Mouse (Mus musculus) limb, embryonic 14.5 days (tissue): ENCODE measurements at regions not wholly inside any gene's neighbourhood (a gene's known extent, or its start where the extent isn't known, plus 50 kb on each side); places are given as distances from the start of the nearest gene placed in this dataset.

ENCODE experiments used
- ATAC-seq: fragments of 200-750 bp; cut with Nextera tagmentation; 2 replicates; pipeline ENCODE4 v1.8.0; 2017; ENCODE audit warnings: low read depth, moderate number of reproducible peaks, moderate TSS enrichment; ENCODE audit not compliant: low FRiP score
- DNase-seq: peaks from one replicate; pipeline ENCODE4 v3.0.0-alpha.2; 2015; ENCODE audit warnings: low spot score
- H3K27ac ChIP-seq: fragments of 300-500 bp; sonication (generic); replicated peaks from 2 replicates; pipeline ENCODE4 v1.5.1; 2014; ENCODE audit warnings: low read depth, mild to moderate bottlenecking, low read length, moderate library complexity, mixed read lengths
- H3K27me3 ChIP-seq: fragments of 300-500 bp; sonication (generic); 2 replicates; pipeline ENCODE4 v1.6.1; 2014; ENCODE audit warnings: low read length, mixed read lengths; ENCODE audit not compliant: control insufficient read depth, insufficient read depth
- H3K36me3 ChIP-seq: fragments of 300-500 bp; sonication (generic); 2 replicates; pipeline ENCODE4 v1.6.1; 2014; ENCODE audit warnings: mild to moderate bottlenecking, low read length, moderate library complexity, mixed read lengths; ENCODE audit not compliant: control insufficient read depth, insufficient read depth
- H3K4me1 ChIP-seq: fragments of 300-500 bp; sonication (generic); 2 replicates; pipeline ENCODE4 v1.6.1; 2014; ENCODE audit warnings: antibody characterized with exemption, low read length, mixed read lengths; ENCODE audit not compliant: control insufficient read depth, insufficient read depth
- H3K4me2 ChIP-seq: fragments of 300-500 bp; sonication (generic); replicated peaks from 2 replicates; pipeline ENCODE4 v1.6.1; 2014; ENCODE audit warnings: low read depth, mild to moderate bottlenecking, low read length, moderate library complexity; ENCODE audit not compliant: severe bottlenecking
- H3K4me3 ChIP-seq: fragments of 300-500 bp; sonication (generic); replicated peaks from 2 replicates; pipeline ENCODE4 v1.5.1; 2014; ENCODE audit warnings: low read length
- H3K9ac ChIP-seq: fragments of 300-500 bp; sonication (generic); 2 replicates; pipeline ENCODE4 v1.6.1; 2014; ENCODE audit warnings: mild to moderate bottlenecking, low read depth, low read length, moderate library complexity; ENCODE audit not compliant: severe bottlenecking
- H3K9me3 ChIP-seq: fragments of 300-500 bp; sonication (generic); 2 replicates; pipeline ENCODE4 v1.6.1; 2016; ENCODE audit warnings: low read length; ENCODE audit not compliant: control insufficient read depth
- POLR2A ChIP-seq: fragments of 200-500 bp; IDR thresholded peaks from 2 replicates; pipeline ENCODE4 v1.8.0; 2012; ENCODE audit warnings: inconsistent platforms, mild to moderate bottlenecking, moderate library complexity, borderline replicate concordance; ENCODE audit not compliant: insufficient read depth, insufficient read length; ENCODE audit errors: extremely low read depth
- WGBS: fragments of 180-500 bp; shearing (Covaris S2); extraction: QIAGEN DNeasy Blood & Tissue Kit; methylation state at CpG from one replicate; pipeline ENCODE4 v1.1.7; 2014; 5-methylcytosine and 5-hydroxymethylcytosine counted together

DNA sequence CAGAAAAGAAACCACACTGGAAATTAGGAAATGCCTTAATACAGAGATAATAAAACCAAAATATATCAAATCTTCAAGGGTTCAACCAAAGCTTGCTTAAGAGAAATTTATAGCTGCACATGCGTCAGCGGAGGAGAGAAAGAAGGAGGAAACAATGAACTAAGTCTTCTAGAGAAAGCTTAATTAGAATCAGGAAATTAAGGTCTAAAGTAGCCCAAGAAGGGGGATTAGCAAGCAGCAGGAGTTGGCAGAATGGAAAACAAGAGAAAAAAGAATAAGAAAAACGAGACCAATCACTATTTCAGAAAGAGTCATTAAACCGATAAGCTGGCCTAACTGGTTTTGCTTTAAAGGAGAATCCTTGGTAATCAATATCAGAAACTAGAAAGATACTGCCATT, 119.4 kb upstream of the Irf2bp2 start:
- TF ChIP-seq POLR2A, result no peak
- DNase-seq (no peak), ATAC-seq (no peak)
- peaks cover 16% of the 10 kb centered on the region for H3K4me1 ChIP-seq
- H3K27me3 ChIP-seq, result no peaks in the 10 kb centered on the region
- H3K27ac ChIP-seq, result 0 out of 2 replicates have a peak overlapping the region, but pooled peaks have one; percentile 34
- no peak overlapping the region for H3K9ac ChIP-seq
- H3K9me3 ChIP-seq, result no peaks in the 10 kb centered on the region
- H3K36me3 ChIP-seq, result no peaks in the 10 kb centered on the region
- no peak overlapping the region for H3K4me2 ChIP-seq
- WGBS, result 33% methylated on average over 4 of the region's 4 CpGs
- no peak overlapping the region for H3K4me3 ChIP-seq

DNA sequence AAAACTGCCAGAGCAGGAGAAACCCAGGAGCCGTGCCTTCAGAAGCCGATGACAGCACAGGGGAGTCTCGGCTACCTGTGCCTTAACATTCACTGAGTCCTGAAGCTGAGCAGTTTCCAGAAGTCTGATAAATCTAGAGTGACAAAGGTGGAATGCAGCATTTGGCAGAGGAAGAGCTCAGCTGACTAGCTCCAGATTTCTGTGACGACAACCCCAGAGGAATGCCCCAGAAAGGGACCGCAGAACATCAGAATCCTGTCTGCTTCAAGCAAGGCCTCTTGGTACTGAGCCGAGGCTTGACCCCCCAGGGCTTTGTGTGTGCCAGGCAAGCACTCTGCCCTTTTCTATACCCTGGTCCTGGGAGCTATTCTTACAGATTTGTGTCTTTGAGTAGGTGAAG, 119.0 kb upstream of the Irf2bp2 start:
- DNase-seq (peak; percentile 58), ATAC-seq (no peak)
- Histone ChIP-seq H3K4me3 (no peak overlapping the region), H3K9me3 (no peaks in the 10 kb centered on the region), H3K27me3 (no peaks in the 10 kb centered on the region), H3K4me1 (peaks cover 19% of the 10 kb centered on the region), H3K36me3 (no peaks in the 10 kb centered on the region), H3K27ac (0 out of 2 replicates have a peak overlapping the region, but pooled peaks have one; percentile 34), H3K9ac (no peak overlapping the region), H3K4me2 (no peak overlapping the region)
- no peak for TF ChIP-seq POLR2A
- WGBS, result 48% methylated on average over 6 of the region's 6 CpGs

DNA sequence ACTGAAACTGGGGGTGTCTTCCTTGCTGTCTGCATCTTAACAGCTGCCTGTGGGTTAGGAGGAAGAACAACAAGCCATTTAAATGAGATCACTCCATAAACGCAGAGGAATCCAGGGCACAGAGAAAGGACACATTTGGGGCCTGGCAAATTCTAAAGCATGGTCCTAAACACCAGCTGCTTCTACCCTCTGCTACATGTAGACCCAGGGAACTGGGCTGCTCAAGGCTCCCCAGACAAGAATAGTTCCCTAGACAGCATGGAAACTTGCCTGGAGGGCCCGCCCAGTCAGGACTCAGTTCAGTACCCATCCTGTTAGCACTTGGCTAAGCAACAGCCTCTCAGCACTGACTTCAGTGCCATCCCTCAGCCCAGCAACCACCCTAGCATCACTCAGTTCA, 115.2 kb upstream of the Irf2bp2 start:
- no peaks in the 10 kb centered on the region for H3K36me3 ChIP-seq
- H3K9me3 ChIP-seq, result no peaks in the 10 kb centered on the region
- H3K9ac ChIP-seq, result no peak overlapping the region
- TF ChIP-seq POLR2A, result no peak
- H3K4me1 ChIP-seq, result peaks cover 20% of the 10 kb centered on the region
- H3K4me3 ChIP-seq, result no peak overlapping the region
- no peak overlapping the region for H3K27ac ChIP-seq
- H3K4me2 ChIP-seq, result no peak overlapping the region
- DNase-seq (no peak), ATAC-seq (no peak)
- H3K27me3 ChIP-seq, result no peaks in the 10 kb centered on the region
- 68% methylated on average over 2 of the region's 2 CpGs for WGBS

DNA sequence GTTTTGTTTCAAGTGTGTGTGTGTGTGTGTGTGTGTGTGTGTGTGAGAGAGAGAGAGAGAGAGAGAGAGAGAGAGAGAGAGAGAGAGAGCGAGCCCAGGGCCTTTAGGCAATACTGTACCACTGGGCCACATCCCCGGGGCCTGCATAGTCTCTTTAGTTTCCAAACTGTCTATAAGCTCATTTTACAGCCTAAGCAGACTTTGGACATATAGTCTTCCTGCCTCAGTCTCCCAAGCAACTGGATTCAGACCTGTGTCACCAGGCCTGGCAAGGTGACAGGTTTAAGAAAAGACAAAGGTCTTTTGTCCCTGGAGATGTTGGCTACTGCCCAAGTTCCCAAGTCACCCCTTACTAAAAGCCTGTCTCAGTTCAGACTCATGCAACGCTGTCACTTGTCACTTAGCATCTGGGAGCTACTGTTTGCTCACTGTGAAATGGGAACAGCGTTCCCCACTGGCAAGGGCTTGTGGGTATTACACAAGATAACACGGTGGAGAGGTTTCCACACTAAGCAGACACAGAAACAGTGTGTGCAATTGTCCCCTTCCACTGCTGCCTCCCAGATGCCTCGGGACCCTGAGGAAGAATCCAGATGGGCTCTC, 113.6 kb upstream of the Irf2bp2 start:
- Histone ChIP-seq H3K9me3 (no peaks in the 10 kb centered on the region), H3K9ac (no peak overlapping the region), H3K4me3 (no peak overlapping the region), H3K36me3 (no peaks in the 10 kb centered on the region), H3K27me3 (no peaks in the 10 kb centered on the region), H3K4me2 (no peak overlapping the region), H3K27ac (no peak overlapping the region), H3K4me1 (peaks cover 12% of the 10 kb centered on the region)
- 68% methylated on average over 6 of the region's 6 CpGs for whole genome bisulfite sequencing
- ATAC-seq (no peak), DNase-seq (no peak)
- TF ChIP-seq POLR2A, result no peak

DNA sequence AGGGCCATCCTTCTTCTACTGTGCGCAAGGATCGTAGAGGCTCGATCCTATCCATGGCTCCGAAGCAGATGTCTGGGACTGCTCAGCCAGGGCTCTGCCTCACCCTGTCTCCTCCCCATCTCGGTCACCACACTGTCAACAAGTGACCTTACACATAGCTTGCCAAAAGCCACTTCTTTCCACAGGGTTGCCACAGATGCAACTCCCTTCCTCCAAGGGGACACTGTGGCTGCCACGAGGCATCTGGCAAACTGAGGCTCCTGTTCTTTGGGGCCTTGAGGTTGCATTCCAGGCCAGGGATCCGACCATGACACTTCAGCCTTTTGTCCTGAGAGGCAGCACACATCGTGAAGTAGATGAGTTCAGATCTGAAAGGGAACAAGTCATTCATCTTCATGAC, 112.5 kb upstream of the Irf2bp2 start:
- WGBS, result 82% methylated on average over 8 of the region's 8 CpGs
- no peak for ATAC-seq

More for the DNA sequence above, 112.5 kb upstream of the Irf2bp2 start:
- Histone ChIP-seq H3K9ac (no peak overlapping the region), H3K4me1 (peaks cover 10% of the 10 kb centered on the region), H3K9me3 (no peaks in the 10 kb centered on the region), H3K27ac (no peak overlapping the region), H3K4me3 (no peak overlapping the region), H3K4me2 (no peak overlapping the region), H3K36me3 (no peaks in the 10 kb centered on the region), H3K27me3 (no peaks in the 10 kb centered on the region)
- no peak for TF ChIP-seq POLR2A
- DNase-seq, result no peak
